Mouse (Mus musculus) c-Kit-positive CD71-positive TER-119-positive erythroid progenitor cells, embryonic 14.5 days (primary cell): ENCODE measurements at regions not wholly inside any gene's neighbourhood (a gene's known extent, or its start where the extent isn't known, plus 50 kb on each side); places are given as distances from the start of the nearest gene placed in this dataset.

Experiments used
- DNase-seq: peaks from one replicate; pipeline ENCODE4 v3.0.0-alpha.2; 2013; ENCODE audit warnings: low spot score

- DNase-seq = no peak
Measured at GRCm38 (mm10) chr12:78099761-78100160, 94.3 kb upstream of the Gm6657 start.

GRCm38 (mm10) chr12:78100756-78101155 lies 93.3 kb upstream of the Gm6657 start:
- no peak for DNase-seq

- DNase-seq = no peak
Measured at GRCm38 (mm10) chr12:78109931-78110330, 84.1 kb upstream of the Gm6657 start.

DNA sequence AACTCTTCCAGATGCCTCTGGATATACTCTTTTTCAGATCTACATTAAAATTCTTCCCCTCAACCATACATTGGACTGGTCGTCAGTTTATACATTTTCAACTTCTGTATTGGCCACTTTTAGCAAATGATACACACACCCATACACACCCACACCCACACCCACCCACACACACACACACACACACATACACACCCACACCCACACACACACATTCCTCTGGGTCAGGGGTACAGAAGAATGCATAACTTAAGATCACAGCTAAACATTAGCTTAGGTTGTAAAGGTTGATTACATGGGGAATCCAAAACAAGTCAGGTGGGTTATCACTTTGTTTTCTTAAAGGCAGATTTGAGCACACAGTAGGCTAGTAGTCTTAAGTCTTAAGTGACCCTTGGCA lies 75.9 kb upstream of the Gm6657 start:
- no peak for DNase-seq

DNA sequence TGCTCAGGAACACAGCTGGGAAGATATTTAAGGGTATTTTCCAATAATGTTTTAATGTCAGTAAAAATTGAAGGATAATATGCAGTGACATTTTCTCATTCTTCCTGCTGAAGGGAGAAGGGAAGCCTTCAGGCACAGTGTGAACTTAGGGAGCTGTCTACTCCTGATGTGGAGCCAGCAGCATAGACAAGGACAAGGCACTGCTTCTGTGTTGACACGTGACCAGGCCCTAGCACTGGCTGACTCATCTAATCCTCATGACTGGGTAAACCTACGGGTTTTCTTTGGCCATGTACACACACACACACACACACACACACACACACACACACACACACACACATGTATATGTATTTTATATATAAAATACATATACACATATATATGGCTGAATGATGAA lies 74.8 kb upstream of the Gm6657 start:
- DNase-seq = no peak

GRCm38 (mm10) chr12:78119855-78120254 lies 74.2 kb upstream of the Gm6657 start:
- DNase-seq = no peak

DNA sequence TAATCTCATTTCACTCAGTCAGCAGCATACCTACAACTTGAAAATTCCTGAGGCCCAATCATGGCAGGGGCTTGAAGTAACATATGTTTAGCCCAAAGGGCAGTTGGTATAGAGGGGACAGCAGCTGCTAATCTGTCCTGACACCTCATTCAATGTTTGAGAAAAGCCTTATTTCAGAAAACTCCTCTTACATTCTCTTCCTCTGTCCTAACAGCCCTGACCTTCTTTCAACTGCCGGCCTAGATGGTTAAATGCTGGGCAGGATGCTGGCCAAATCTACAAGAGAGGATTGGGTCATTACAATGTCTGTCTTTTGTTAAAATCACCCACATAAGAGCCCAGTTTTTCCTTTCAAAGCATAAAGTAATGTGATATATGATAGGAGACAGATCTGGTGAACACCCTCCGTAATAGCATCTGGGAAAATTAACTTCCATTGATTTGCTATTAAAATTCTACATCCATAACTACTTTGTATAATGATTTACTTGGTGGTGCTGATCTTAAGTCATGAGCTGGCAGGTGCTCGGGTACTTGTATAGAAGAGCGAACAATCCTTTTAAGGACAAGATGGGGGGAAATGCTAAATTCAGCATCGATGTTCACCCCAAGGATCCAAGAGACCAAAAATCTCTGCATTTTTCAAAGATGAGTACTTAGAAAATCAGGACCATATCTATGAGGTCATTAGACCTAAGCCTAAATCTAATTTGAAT lies 64.8 kb upstream of the Gm6657 start:
- DNase-seq = no peak

GRCm38 (mm10) chr12:78132016-78132797 lies 61.8 kb upstream of the Gm6657 start:
- no peak for DNase-seq

DNA sequence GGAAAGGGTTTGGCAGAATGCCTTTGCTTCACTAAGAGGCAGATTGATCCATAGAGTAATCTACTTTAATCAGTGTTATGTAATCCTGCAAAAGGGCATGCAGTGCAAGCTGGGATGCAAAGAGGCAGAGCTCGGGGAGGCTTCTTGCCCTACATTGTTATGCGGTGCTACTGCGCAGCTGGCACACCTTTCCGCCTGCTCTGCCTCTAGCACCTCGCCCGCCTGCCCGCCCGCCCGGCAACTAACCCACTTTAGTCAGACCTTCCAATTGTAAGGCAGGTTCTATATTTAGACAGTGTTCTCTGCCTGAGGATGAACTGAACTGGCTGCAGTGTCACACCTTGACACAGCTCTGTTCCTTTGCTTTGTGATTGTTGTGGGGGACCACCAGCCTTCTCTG lies 60.7 kb upstream of the Gm6657 start:
- DNase-seq = no peak

GRCm38 (mm10) chr12:78133984-78134383 lies 60.1 kb upstream of the Gm6657 start:
- DNase-seq = no peak

DNA sequence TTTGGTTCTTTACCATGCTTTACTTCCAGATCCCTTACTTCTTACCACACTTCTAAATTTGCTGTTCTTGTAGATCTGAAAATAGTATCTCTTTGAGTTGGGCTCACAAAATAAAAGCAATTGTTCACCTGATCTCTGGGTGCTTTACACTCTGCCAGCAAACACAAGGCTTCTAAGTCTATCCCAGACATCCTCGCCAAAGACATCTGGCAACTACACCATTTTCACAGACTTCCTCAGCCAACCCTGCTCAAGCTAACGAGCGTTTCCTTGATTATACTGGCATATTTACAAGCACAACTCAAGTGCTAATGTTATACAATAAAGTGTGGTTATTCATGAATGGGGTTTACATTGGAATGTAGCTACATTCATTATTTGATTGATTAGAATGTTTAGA lies 56.8 kb upstream of the Gm6657 start:
- no peak for DNase-seq

- no peak for DNase-seq
Measured at GRCm38 (mm10) chr12:78138467-78138866, 55.6 kb upstream of the Gm6657 start.
